Mouse (Mus musculus) spleen, adult 2 months (tissue): ENCODE results near the gene Col27a1. TPM values are rescaled to one million over a fixed set of nuclear protein-coding genes. Genes with fewer than 3 reads are reported as not detected.
A peak's percentile ranks its signal among the peaks of the same experiment; 100 is the strongest.
"Not testable (repeated sequence)": the region's sequence is repeated elsewhere in the genome, so short reads cannot be mapped to it uniquely, and the experiment has no call there.

Experiments used
- DNase-seq, 2 experiments: peaks; one replicate each; pipeline versions ENCODE4 v3.0.0 to v3.0.0-alpha.2; 2012 to 2021; ENCODE audit warnings: low spot score in 2 of 2, low read depth in 1 of 2
- H3K27ac ChIP-seq: fragments of 200-500 bp; 2 replicates; pipeline ENCODE4 v1.5.1; 2012; ENCODE audit warnings: low read length, inconsistent platforms; ENCODE audit not compliant: insufficient read depth
- H3K27me3 ChIP-seq: fragments of 200-500 bp; 2 replicates; pipeline ENCODE4 v1.6.1; 2012; ENCODE audit warnings: mild to moderate bottlenecking, moderate library complexity, low read length, inconsistent platforms; ENCODE audit not compliant: control insufficient read depth, insufficient read depth
- H3K36me3 ChIP-seq: fragments of 200-500 bp; 2 replicates; pipeline ENCODE4 v1.6.1; 2012; ENCODE audit warnings: mild to moderate bottlenecking, low read length, inconsistent platforms; ENCODE audit not compliant: control insufficient read depth, insufficient read depth
- H3K4me1 ChIP-seq: fragments of 200-500 bp; 2 replicates; pipeline ENCODE4 v1.6.1; 2011; ENCODE audit warnings: inconsistent platforms; ENCODE audit not compliant: control insufficient read depth, insufficient read depth, insufficient read length
- H3K4me3 ChIP-seq: fragments of 200-500 bp; 2 replicates; pipeline ENCODE4 v1.5.1; 2011; ENCODE audit warnings: mild to moderate bottlenecking, inconsistent platforms; ENCODE audit not compliant: insufficient read depth, insufficient read length; ENCODE audit errors: extremely low read depth
- CTCF ChIP-seq: fragments of 200-500 bp; IDR thresholded peaks from 2 replicates; pipeline ENCODE4 v1.5.1; 2011; ENCODE audit warnings: mild to moderate bottlenecking, inconsistent platforms; ENCODE audit not compliant: insufficient read depth, insufficient read length, insufficient replicate concordance; ENCODE audit errors: extremely low read depth
- POLR2A ChIP-seq: fragments of 200-500 bp; IDR thresholded peaks from 2 replicates; pipeline ENCODE4 v1.6.1; 2011; ENCODE audit warnings: low read depth, low read length, inconsistent platforms
- WGBS: fragments of 180-500 bp; shearing (Covaris S2); methylation state at CpG from one replicate; pipeline ENCODE4 v1.1.7; 2018; 5-methylcytosine and 5-hydroxymethylcytosine counted together
- polyA plus RNA-seq: library from polyadenylated mRNA; depleted of rRNA; stranded (reverse); fragments of >200 nt; gene quantifications from 2 replicates; pipeline ENCODE4 v1.2.3, GENCODE M21; 2012

The Col27a1 gene
- polyA plus RNA-seq, 1 experiment: 9.1 TPM

GRCm38 (mm10) chr4:63314063-63314462 lies 100.3 kb downstream of the Col27a1 start:
- Histone ChIP-seq H3K27ac (no peak overlapping the region), H3K36me3 (no peaks in the 10 kb centered on the region), H3K4me1 (no peaks in the 10 kb centered on the region), H3K27me3 (no peaks in the 10 kb centered on the region), H3K4me3 (no peak overlapping the region)
- DNase-seq: no peak
- 75% methylated on average over 5 of the region's 5 CpGs for WGBS
- TF ChIP-seq CTCF: no peak

DNA sequence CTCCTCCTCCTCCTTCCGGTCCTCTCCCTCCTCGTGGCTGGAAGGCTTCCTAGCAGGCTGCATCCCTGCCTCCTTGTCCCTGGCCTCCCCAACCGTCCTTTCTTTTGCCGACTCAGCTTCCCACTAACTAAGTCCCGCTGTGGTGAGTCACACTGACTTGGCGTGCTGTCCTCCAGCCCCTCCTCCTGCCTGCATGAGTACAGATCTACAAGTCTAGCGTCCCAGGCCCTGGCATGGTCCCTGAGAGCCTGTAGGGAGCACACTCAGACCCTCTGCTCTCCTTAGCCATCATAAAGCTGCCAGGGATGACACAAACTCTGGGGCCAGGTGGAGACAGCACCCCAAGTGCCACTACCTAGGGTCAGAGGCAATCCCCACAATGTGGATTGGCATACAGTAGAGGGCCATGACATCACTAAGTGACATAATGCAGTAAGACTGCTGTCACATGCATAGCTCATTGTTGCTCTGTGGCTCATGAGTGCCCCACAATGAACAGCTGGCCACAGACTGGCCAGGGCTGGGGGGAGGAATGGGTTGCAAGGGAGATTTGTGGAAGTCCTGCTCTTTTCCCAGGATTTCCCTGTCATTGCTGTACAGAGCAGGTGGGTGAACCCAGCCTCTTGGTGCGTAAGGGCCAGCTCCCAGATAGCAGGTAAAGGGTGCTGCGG lies 102.4 kb downstream of the Col27a1 start:
- no peak overlapping the region for H3K27ac ChIP-seq
- H3K36me3 ChIP-seq: no peaks in the 10 kb centered on the region
- H3K4me1 ChIP-seq: no peaks in the 10 kb centered on the region
- 62% methylated on average over 8 of the region's 9 CpGs for WGBS
- TF ChIP-seq CTCF (no peak), POLR2A (no peak)
- DNase-seq: no peak
- no peaks in the 10 kb centered on the region for H3K27me3 ChIP-seq
- H3K4me3 ChIP-seq: no peak overlapping the region

GRCm38 (mm10) chr4:63319566-63319965 lies 105.8 kb downstream of the Col27a1 start:
- TF ChIP-seq CTCF: peak; percentile 41; the same call in 1 of the 2 replicates
- not testable (repeated sequence) for H3K4me1 ChIP-seq, H3K36me3 ChIP-seq, H3K4me3 ChIP-seq, H3K27me3 ChIP-seq, H3K27ac ChIP-seq
- DNase-seq: peak in 1 of 2 experiments; percentile 39
- 27% methylated on average over 3 of the region's 3 CpGs for WGBS

- Histone ChIP-seq H3K4me3 (no peak overlapping the region), H3K4me1 (no peaks in the 10 kb centered on the region), H3K27me3 (no peaks in the 10 kb centered on the region), H3K27ac (no peak overlapping the region), H3K36me3 (no peaks in the 10 kb centered on the region)
- 94% methylated on average over 8 of the region's 8 CpGs for WGBS
- TF ChIP-seq POLR2A (no peak), CTCF (no peak)
- DNase-seq: no peak
Observed at GRCm38 (mm10) chr4:63323275-63323815, 109.5 kb downstream of the Col27a1 start.

DNA sequence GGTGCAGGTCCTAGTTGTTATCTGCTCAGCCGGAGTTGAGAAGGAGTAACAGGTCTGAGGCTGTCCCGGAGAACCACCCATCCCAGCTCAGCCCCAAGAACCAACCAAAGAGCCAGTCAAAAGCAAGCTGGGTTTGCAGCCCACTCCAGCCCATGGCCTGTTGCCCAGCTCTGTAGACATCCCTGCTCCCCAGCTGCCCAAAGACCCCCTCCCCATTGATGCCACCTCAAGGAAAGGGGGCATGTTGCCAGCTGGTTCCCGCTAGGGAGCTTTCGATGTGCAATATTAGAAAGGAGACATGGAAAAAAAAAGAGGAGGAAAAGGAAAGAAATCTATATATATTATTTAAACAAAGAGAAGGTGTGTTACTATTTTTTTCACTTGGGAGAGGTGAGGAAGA lies 119.6 kb downstream of the Col27a1 start:
- TF ChIP-seq CTCF: no peak
- TF ChIP-seq POLR2A: no peak
- Histone ChIP-seq H3K27ac (no peak overlapping the region), H3K27me3 (no peaks in the 10 kb centered on the region), H3K4me1 (no peaks in the 10 kb centered on the region), H3K36me3 (no peaks in the 10 kb centered on the region), H3K4me3 (no peak overlapping the region)
- 92% methylated on average over 4 of the region's 4 CpGs for WGBS
- DNase-seq: no peak

- H3K4me1 ChIP-seq: no peaks in the 10 kb centered on the region
- no peak overlapping the region for H3K27ac ChIP-seq
- TF ChIP-seq CTCF (no peak), POLR2A (no peak)
- no peak for DNase-seq
- H3K27me3 ChIP-seq: no peaks in the 10 kb centered on the region
- H3K36me3 ChIP-seq: no peaks in the 10 kb centered on the region
- no peak overlapping the region for H3K4me3 ChIP-seq
- 82% methylated on average over 3 of the region's 3 CpGs for WGBS
Observed at GRCm38 (mm10) chr4:63338414-63339076, 124.7 kb downstream of the Col27a1 start.

DNA sequence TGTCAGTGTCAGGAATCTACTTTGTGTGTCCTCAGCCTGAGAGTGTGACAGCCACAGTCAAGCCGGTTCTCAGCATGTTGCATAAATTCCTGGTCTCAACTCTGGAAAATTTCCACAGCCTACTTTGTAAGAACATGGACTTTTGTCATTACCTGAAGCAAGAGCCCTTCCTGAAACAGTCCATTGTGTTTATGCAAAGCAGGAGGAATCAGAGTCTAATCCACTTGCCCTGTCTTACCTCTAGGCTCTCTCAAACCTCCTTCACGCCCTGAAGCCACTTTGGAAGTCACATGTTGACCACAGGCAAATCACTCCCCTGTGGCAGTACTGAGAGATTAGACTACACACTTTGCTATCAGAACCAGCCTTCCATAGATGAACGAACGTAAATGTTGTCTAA lies 128.7 kb downstream of the Col27a1 start:
- no peak for DNase-seq

More for the DNA sequence above, 128.7 kb downstream of the Col27a1 start:
- Histone ChIP-seq H3K27me3 (no peaks in the 10 kb centered on the region), H3K27ac (no peak overlapping the region), H3K4me3 (no peak overlapping the region), H3K4me1 (no peaks in the 10 kb centered on the region), H3K36me3 (no peaks in the 10 kb centered on the region)
- 78% methylated on average over 4 of the region's 4 CpGs for WGBS
- TF ChIP-seq CTCF (no peak), POLR2A (no peak)
